Mouse (Mus musculus) midbrain, postnatal 0 days (tissue): Measurements from ENCODE around the gene Krt12. TPM values are rescaled to one million over a fixed set of nuclear protein-coding genes. Genes with fewer than 3 reads are reported as not detected.

Experiments used
- ATAC-seq: fragments of 200-750 bp; cut with Nextera tagmentation; 2 replicates; pipeline ENCODE4 v1.8.0; 2017; ENCODE audit warnings: moderate number of reproducible peaks, mild to moderate bottlenecking, moderate TSS enrichment, moderate library complexity; ENCODE audit not compliant: low FRiP score
- DNase-seq: peaks from one replicate; pipeline ENCODE4 v3.0.0-alpha.2; 2015; ENCODE audit warnings: low spot score
- H3K27ac ChIP-seq: fragments of 300-500 bp; sonication (generic); 2 replicates; pipeline ENCODE4 v1.5.1; 2014; ENCODE audit warnings: low read depth, mild to moderate bottlenecking, low read length, mixed read lengths
- H3K27me3 ChIP-seq: fragments of 300-500 bp; sonication (generic); 2 replicates; pipeline ENCODE4 v1.6.1; 2014; ENCODE audit warnings: low read length, control low read depth, mixed read lengths; ENCODE audit not compliant: insufficient read depth
- H3K36me3 ChIP-seq: fragments of 300-500 bp; sonication (generic); 2 replicates; pipeline ENCODE4 v1.6.1; 2014; ENCODE audit warnings: low read length, control low read depth, mixed read lengths; ENCODE audit not compliant: insufficient read depth
- H3K4me1 ChIP-seq: fragments of 300-500 bp; sonication (generic); 2 replicates; pipeline ENCODE4 v1.6.1; 2014; ENCODE audit warnings: mild to moderate bottlenecking, control low read depth, antibody characterized with exemption, low read length, mixed read lengths; ENCODE audit not compliant: insufficient read depth
- H3K4me2 ChIP-seq: fragments of 300-500 bp; sonication (generic); 2 replicates; pipeline ENCODE4 v1.6.1; 2014; ENCODE audit warnings: low read depth, mild to moderate bottlenecking, low read length, mixed read lengths; ENCODE audit not compliant: poor library complexity, severe bottlenecking
- H3K4me3 ChIP-seq: fragments of 300-500 bp; sonication (generic); 2 replicates; pipeline ENCODE4 v1.5.1; 2014; ENCODE audit warnings: low read depth, mild to moderate bottlenecking, low read length, moderate library complexity
- H3K9ac ChIP-seq: fragments of 300-500 bp; sonication (generic); replicated peaks from 2 replicates; pipeline ENCODE4 v1.6.1; 2014; ENCODE audit warnings: mild to moderate bottlenecking, low read length, moderate library complexity, mixed read lengths; ENCODE audit not compliant: poor library complexity, severe bottlenecking
- H3K9me3 ChIP-seq: fragments of 300-500 bp; sonication (generic); 2 replicates; pipeline ENCODE4 v1.6.1; 2016; ENCODE audit warnings: low read length, control low read depth
- CTCF ChIP-seq: IDR thresholded peaks from 2 replicates; pipeline ENCODE4 v1.5.1; 2016; ENCODE audit warnings: antibody characterized with exemption, mild to moderate bottlenecking
- WGBS: fragments of 180-500 bp; shearing (Covaris S2); extraction: QIAGEN DNeasy Blood & Tissue Kit; methylation state at CpG from one replicate; pipeline ENCODE4 v1.1.7; 2014; 5-methylcytosine and 5-hydroxymethylcytosine counted together
- polyA plus RNA-seq: library from polyadenylated mRNA; unstranded; fragments of >200 nt; fragmentation: Nextera tagmentation; extraction: Ambion mirVana; gene quantifications from 2 replicates; pipeline ENCODE4 v1.2.1, GENCODE M21; 2015
- total RNA-seq: library from RNA; depleted of rRNA; stranded (reverse); fragments of >200 nt; gene quantifications from 2 replicates; pipeline ENCODE4 v1.2.3, GENCODE M21; 2014

The Krt12 gene
- total and polyA plus RNA-seq, 2 experiments from 2014 or later = 0.21 to 2.0 TPM

DNA sequence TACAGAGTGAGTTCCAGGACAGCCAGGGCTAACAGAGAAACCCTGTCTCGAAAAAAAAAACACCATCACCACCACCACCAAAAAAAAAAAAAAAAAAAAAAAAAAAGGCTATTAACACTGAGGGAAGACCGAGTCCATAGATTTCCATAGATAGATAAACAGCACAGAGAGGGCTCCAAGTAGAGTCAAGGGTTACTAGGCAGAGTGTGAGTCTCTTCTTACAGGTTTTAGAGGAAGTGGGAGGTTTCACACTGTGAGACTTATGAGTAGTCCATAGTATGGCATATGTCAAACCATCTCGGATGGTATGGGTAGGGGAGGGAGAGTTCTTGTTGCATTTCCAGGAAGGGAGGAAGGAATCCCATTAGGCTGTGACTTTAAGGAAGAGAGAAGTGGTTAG lies 24.0 kb downstream of the Krt12 start:
- ATAC-seq (no peak), DNase-seq (no peak)
- no peaks in the 10 kb centered on the region for H3K36me3 ChIP-seq
- no peaks in the 10 kb centered on the region for H3K4me1 ChIP-seq
- H3K27ac ChIP-seq = no peak overlapping the region
- H3K27me3 ChIP-seq = peaks cover 10% of the 10 kb centered on the region; the same call in 1 of the 2 replicates
- no peak overlapping the region for H3K4me3 ChIP-seq
- H3K9ac ChIP-seq = no peak overlapping the region
- WGBS = 90% methylated on average over 3 of the region's 3 CpGs
- TF ChIP-seq CTCF = no peak
- H3K9me3 ChIP-seq = no peaks in the 10 kb centered on the region
- H3K4me2 ChIP-seq = no peak overlapping the region

DNA sequence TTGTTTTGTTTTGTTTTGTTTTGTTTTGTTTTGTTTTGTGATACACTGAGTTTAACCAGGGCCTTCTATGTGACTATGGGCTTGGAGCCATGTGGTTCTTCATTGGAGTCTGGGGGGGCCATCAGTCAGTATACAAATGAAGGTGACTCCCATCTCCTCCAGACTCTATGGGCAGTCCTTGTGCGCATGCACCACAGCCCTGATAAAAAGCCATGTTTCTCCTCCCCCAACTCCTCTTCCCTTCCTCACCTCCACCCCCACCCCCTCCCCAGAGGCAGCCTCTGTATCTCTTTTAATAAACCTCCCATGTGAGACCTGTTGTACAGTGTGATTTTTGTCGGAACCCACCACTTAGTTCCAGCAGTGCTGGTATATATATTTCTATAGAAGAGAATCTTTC lies 25.4 kb downstream of the Krt12 start:
- no peak for TF ChIP-seq CTCF
- WGBS = 53% methylated on average over 2 of the region's 2 CpGs
- H3K36me3 ChIP-seq = no peaks in the 10 kb centered on the region

DNA sequence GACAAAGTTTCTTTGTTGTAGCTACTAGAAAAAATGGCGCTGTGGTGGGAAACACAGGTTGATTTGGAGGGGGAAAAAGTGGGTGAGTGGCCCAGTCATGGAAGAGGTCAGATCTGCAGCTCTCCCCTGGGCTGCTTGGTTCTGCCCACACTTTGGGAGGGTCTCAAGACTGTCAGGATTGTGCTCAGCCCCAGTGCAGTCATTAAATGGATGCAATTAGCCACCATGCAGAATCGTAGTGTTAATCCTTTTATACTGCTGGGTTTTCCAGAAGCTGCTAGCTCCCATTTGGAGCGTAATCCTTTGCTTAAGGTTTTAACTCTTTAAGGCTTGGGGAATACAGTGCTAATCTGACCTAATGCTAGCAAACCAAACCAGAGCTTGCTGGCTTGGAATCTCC lies 26.0 kb downstream of the Krt12 start:
- H3K9ac ChIP-seq = no peak overlapping the region
- no peak overlapping the region for H3K4me2 ChIP-seq
- H3K4me3 ChIP-seq = no peak overlapping the region
- H3K9me3 ChIP-seq = no peaks in the 10 kb centered on the region
- H3K27me3 ChIP-seq = peaks cover 10% of the 10 kb centered on the region; the same call in 1 of the 2 replicates
- H3K36me3 ChIP-seq = no peaks in the 10 kb centered on the region
- no peak overlapping the region for H3K27ac ChIP-seq
- 21% methylated on average over 3 of the region's 3 CpGs for WGBS
- TF ChIP-seq CTCF = no peak
- H3K4me1 ChIP-seq = no peaks in the 10 kb centered on the region
- DNase-seq = peak; percentile 29
- no peak for ATAC-seq

More for the DNA sequence above, 25.4 kb downstream of the Krt12 start:
- Histone ChIP-seq H3K27ac (no peak overlapping the region), H3K4me2 (no peak overlapping the region), H3K9ac (no peak overlapping the region), H3K9me3 (no peaks in the 10 kb centered on the region), H3K4me3 (no peak overlapping the region), H3K27me3 (peaks cover 10% of the 10 kb centered on the region; the same call in 1 of the 2 replicates), H3K4me1 (no peaks in the 10 kb centered on the region)
- ATAC-seq (no peak), DNase-seq (no peak)

DNA sequence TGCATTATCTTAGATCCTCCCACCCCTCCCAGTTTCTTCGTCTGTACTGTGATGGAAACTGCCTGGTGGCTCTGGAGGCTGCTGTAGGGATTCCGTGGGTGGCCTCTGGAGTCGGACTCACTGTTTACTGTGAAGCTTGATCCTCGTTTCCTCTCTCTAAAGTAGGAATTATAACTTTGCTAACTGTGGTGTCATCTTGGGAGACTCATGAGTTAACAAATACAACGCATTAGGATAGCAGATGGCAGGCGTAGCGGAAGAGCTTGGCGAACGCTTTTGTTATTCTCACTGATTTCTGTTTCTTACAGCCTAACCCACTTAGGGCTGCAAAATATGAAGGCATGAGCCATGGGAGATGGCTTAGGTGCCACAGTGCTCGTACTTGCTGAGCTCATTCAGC lies 29.6 kb downstream of the Krt12 start:
- DNase-seq (no peak), ATAC-seq (no peak)
- 84% methylated on average over 10 of the region's 10 CpGs for WGBS
- Histone ChIP-seq H3K36me3 (no peaks in the 10 kb centered on the region), H3K4me2 (no peak overlapping the region), H3K4me3 (no peak overlapping the region), H3K27ac (no peak overlapping the region), H3K9ac (no peak overlapping the region), H3K4me1 (no peaks in the 10 kb centered on the region), H3K27me3 (no peaks in the 10 kb centered on the region), H3K9me3 (no peaks in the 10 kb centered on the region)
- no peak for TF ChIP-seq CTCF

DNA sequence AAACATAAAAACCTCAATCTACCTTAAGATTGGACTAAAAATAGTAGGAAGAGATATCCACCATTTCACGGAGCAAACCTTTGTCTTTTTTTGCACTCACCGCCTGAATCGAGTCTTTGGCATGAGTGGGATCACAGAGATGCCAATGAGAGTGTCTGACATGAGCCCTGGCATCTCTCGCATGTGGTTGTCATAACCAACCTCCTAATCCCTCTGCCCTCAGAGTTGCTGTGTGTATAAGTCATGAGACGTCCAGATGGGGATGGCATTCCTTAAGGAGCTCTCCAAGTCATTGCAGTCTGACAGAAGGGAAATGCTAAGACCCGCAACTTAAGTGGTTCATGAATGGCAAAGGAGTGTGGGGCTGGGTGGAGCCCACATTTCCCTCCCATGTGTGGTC lies 30.7 kb downstream of the Krt12 start:
- DNase-seq (no peak), ATAC-seq (no peak)
- H3K27ac ChIP-seq = no peak overlapping the region
- H3K9me3 ChIP-seq = no peaks in the 10 kb centered on the region
- H3K36me3 ChIP-seq = no peaks in the 10 kb centered on the region
- 85% methylated on average over 6 of the region's 6 CpGs for WGBS
- no peaks in the 10 kb centered on the region for H3K4me1 ChIP-seq
- no peak overlapping the region for H3K4me3 ChIP-seq
- H3K4me2 ChIP-seq = no peak overlapping the region
- H3K9ac ChIP-seq = no peak overlapping the region
- no peaks in the 10 kb centered on the region for H3K27me3 ChIP-seq
- TF ChIP-seq CTCF = no peak

DNA sequence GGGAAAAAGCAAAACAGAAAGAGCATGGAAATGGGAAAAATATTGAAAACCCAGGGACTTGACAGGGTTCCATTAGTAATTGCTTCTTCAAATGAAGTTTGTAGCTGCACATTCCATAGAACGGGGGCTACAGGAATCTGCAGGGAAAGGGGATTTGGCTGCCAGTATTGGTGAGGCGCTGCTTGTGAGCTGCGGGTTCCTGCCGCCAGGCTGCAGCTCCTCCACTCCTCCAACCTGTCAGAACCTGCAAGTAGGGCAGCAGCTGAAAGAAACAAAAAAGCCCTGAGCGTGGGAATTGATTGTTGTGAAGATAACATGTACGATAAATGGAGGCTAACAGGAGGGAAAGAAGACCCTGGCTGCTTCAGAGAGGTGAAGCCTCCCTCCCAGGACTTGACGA lies 31.2 kb downstream of the Krt12 start:
- Histone ChIP-seq H3K4me3 (no peak overlapping the region), H3K27ac (no peak overlapping the region), H3K9me3 (no peaks in the 10 kb centered on the region), H3K27me3 (no peaks in the 10 kb centered on the region), H3K36me3 (no peaks in the 10 kb centered on the region), H3K4me1 (no peaks in the 10 kb centered on the region), H3K4me2 (no peak overlapping the region), H3K9ac (no peak overlapping the region)
- TF ChIP-seq CTCF = no peak
- no peak for DNase-seq
- 74% methylated on average over 7 of the region's 7 CpGs for WGBS
- ATAC-seq = no peak
